Mouse (Mus musculus) heart, embryonic 16.5 days (tissue): ENCODE measurements at regions not wholly inside any gene's neighbourhood (a gene's known extent, or its start where the extent isn't known, plus 50 kb on each side); places are given as distances from the start of the nearest gene placed in this dataset.

Source experiments
- ATAC-seq: fragments of 200-750 bp; cut with Nextera tagmentation; replicated peaks from 2 replicates; pipeline ENCODE4 v1.8.0; 2017; ENCODE audit warnings: moderate number of reproducible peaks; ENCODE audit not compliant: insufficient read depth, low FRiP score; ENCODE audit errors: extremely low read depth
- H3K27ac ChIP-seq: fragments of 300-500 bp; sonication (generic); 2 replicates; pipeline ENCODE4 v1.5.1; 2014; ENCODE audit warnings: mild to moderate bottlenecking, low read length, control low read depth, moderate library complexity
- H3K27me3 ChIP-seq: fragments of 300-500 bp; sonication (generic); 2 replicates; pipeline ENCODE4 v1.6.1; 2014; ENCODE audit warnings: low read length, mixed read lengths; ENCODE audit not compliant: control insufficient read depth, insufficient read depth
- H3K36me3 ChIP-seq: fragments of 300-500 bp; sonication (generic); 2 replicates; pipeline ENCODE4 v1.6.1; 2014; ENCODE audit not compliant: control insufficient read depth, insufficient read depth
- H3K4me1 ChIP-seq: fragments of 300-500 bp; sonication (generic); 2 replicates; pipeline ENCODE4 v1.6.1; 2014; ENCODE audit warnings: low read length, mixed read lengths; ENCODE audit not compliant: control insufficient read depth, insufficient read depth
- H3K4me2 ChIP-seq: fragments of 300-500 bp; sonication (generic); 2 replicates; pipeline ENCODE4 v1.6.1; 2014; ENCODE audit warnings: low read depth, mild to moderate bottlenecking, control low read depth, low read length
- H3K4me3 ChIP-seq: fragments of 300-500 bp; sonication (generic); 2 replicates; pipeline ENCODE4 v1.5.1; 2014; ENCODE audit warnings: mild to moderate bottlenecking, control low read depth, low read length
- H3K9ac ChIP-seq: fragments of 300-500 bp; sonication (generic); 2 replicates; pipeline ENCODE4 v1.6.1; 2014; ENCODE audit warnings: low read length, control low read depth
- H3K9me3 ChIP-seq: fragments of 300-500 bp; sonication (generic); replicated peaks from 2 replicates; pipeline ENCODE4 v1.6.1; 2016; ENCODE audit warnings: low read length; ENCODE audit not compliant: control insufficient read depth
- WGBS: fragments of 180-500 bp; shearing (Covaris S2); extraction: QIAGEN DNeasy Blood & Tissue Kit; methylation state at CpG from one replicate; pipeline ENCODE4 v1.1.7; 2014; 5-methylcytosine and 5-hydroxymethylcytosine counted together

GRCm38 (mm10) chr11:18493981-18494380 is 524.8 kb downstream of the Meis1 start:
- WGBS, result 74% methylated on average over 5 of the region's 5 CpGs
- H3K36me3 ChIP-seq, result no peaks in the 10 kb centered on the region
- no peaks in the 10 kb centered on the region for H3K4me1 ChIP-seq
- H3K9ac ChIP-seq, result no peak overlapping the region
- no peak for ATAC-seq
- no peak overlapping the region for H3K27ac ChIP-seq
- H3K4me3 ChIP-seq, result no peak overlapping the region
- H3K9me3 ChIP-seq, result no peaks in the 10 kb centered on the region
- no peaks in the 10 kb centered on the region for H3K27me3 ChIP-seq
- no peak overlapping the region for H3K4me2 ChIP-seq

- Histone ChIP-seq H3K27me3 (no peaks in the 10 kb centered on the region), H3K4me1 (no peaks in the 10 kb centered on the region), H3K4me2 (no peak overlapping the region), H3K4me3 (no peak overlapping the region), H3K9ac (no peak overlapping the region), H3K9me3 (no peaks in the 10 kb centered on the region), H3K36me3 (no peaks in the 10 kb centered on the region), H3K27ac (no peak overlapping the region)
- no peak for ATAC-seq
- WGBS, result 50% methylated on average over 2 of the region's 2 CpGs
Observed at GRCm38 (mm10) chr11:18493086-18493485, 525.7 kb downstream of the Meis1 start.

GRCm38 (mm10) chr11:18489517-18490256 is 529.1 kb downstream of the Meis1 start:
- Histone ChIP-seq H3K9me3 (no peaks in the 10 kb centered on the region), H3K4me2 (no peak overlapping the region), H3K27me3 (no peaks in the 10 kb centered on the region), H3K9ac (no peak overlapping the region), H3K4me1 (no peaks in the 10 kb centered on the region), H3K4me3 (no peak overlapping the region), H3K27ac (no peak overlapping the region), H3K36me3 (no peaks in the 10 kb centered on the region)
- ATAC-seq, result no peak
- WGBS, result 65% methylated on average over 9 of the region's 9 CpGs

GRCm38 (mm10) chr11:18478841-18479240 is 525.2 kb upstream of the Etaa1 start:
- H3K4me3 ChIP-seq, result no peak overlapping the region
- H3K4me1 ChIP-seq, result no peaks in the 10 kb centered on the region
- no peak for ATAC-seq
- H3K4me2 ChIP-seq, result no peak overlapping the region
- H3K27ac ChIP-seq, result no peak overlapping the region
- H3K9ac ChIP-seq, result no peak overlapping the region
- no peaks in the 10 kb centered on the region for H3K36me3 ChIP-seq
- no peaks in the 10 kb centered on the region for H3K27me3 ChIP-seq
- no peaks in the 10 kb centered on the region for H3K9me3 ChIP-seq

GRCm38 (mm10) chr11:18451271-18451670 is 497.6 kb upstream of the Etaa1 start:
- Histone ChIP-seq H3K9me3 (no peaks in the 10 kb centered on the region), H3K27ac (no peak overlapping the region), H3K27me3 (no peaks in the 10 kb centered on the region), H3K4me1 (no peaks in the 10 kb centered on the region), H3K9ac (no peak overlapping the region), H3K36me3 (no peaks in the 10 kb centered on the region), H3K4me3 (no peak overlapping the region), H3K4me2 (no peak overlapping the region)
- 53% methylated on average over 3 of the region's 3 CpGs for WGBS
- ATAC-seq, result no peak

GRCm38 (mm10) chr11:18448879-18449278 is 495.2 kb upstream of the Etaa1 start:
- no peak for ATAC-seq
- Histone ChIP-seq H3K27me3 (no peaks in the 10 kb centered on the region), H3K9me3 (no peaks in the 10 kb centered on the region), H3K36me3 (no peaks in the 10 kb centered on the region), H3K4me3 (no peak overlapping the region), H3K4me2 (no peak overlapping the region), H3K4me1 (no peaks in the 10 kb centered on the region), H3K9ac (no peak overlapping the region), H3K27ac (no peak overlapping the region)
- WGBS, result 67% methylated on average over 1 of the region's 1 CpGs

- 68% methylated on average over 8 of the region's 8 CpGs for WGBS
- Histone ChIP-seq H3K4me2 (no peak overlapping the region), H3K4me1 (no peaks in the 10 kb centered on the region), H3K9me3 (no peaks in the 10 kb centered on the region), H3K36me3 (no peaks in the 10 kb centered on the region), H3K27me3 (no peaks in the 10 kb centered on the region), H3K4me3 (no peak overlapping the region), H3K9ac (no peak overlapping the region), H3K27ac (no peak overlapping the region)
- ATAC-seq, result no peak
Observed at GRCm38 (mm10) chr11:18444600-18444999, 490.9 kb upstream of the Etaa1 start.

- Histone ChIP-seq H3K4me2 (no peak overlapping the region), H3K9ac (no peak overlapping the region), H3K27me3 (no peaks in the 10 kb centered on the region), H3K4me1 (no peaks in the 10 kb centered on the region), H3K4me3 (no peak overlapping the region), H3K27ac (no peak overlapping the region), H3K9me3 (no peaks in the 10 kb centered on the region), H3K36me3 (no peaks in the 10 kb centered on the region)
- ATAC-seq, result no peak
- WGBS, result 51% methylated on average over 5 of the region's 5 CpGs
Observed at GRCm38 (mm10) chr11:18444101-18444500, 490.4 kb upstream of the Etaa1 start.

- Histone ChIP-seq H3K4me1 (no peaks in the 10 kb centered on the region), H3K4me3 (no peak overlapping the region), H3K9ac (no peak overlapping the region), H3K36me3 (no peaks in the 10 kb centered on the region), H3K9me3 (no peaks in the 10 kb centered on the region), H3K27me3 (no peaks in the 10 kb centered on the region), H3K4me2 (no peak overlapping the region), H3K27ac (no peak overlapping the region)
- no peak for ATAC-seq
- WGBS, result 73% methylated on average over 2 of the region's 2 CpGs
Observed at GRCm38 (mm10) chr11:18443156-18443555, 489.5 kb upstream of the Etaa1 start.
